Mouse (Mus musculus) E14TG2a.4 (cell line): ENCODE data around the gene Zmynd12.

ENCODE experiments used
- H3K27me3 ChIP-seq: 2 replicates; pipeline ENCODE4 v1.6.1; 2014; ENCODE audit warnings: low read length, control low read depth; ENCODE audit not compliant: insufficient read depth
- H3K36me3 ChIP-seq: 2 replicates; pipeline ENCODE4 v1.6.1; 2014; ENCODE audit warnings: low read length, control low read depth; ENCODE audit not compliant: insufficient read depth
- H3K4me1 ChIP-seq: replicated peaks from 2 replicates; pipeline ENCODE4 v1.6.1; 2014; ENCODE audit warnings: low read depth, low read length, control low read depth
- H3K4me3 ChIP-seq: replicated peaks from 2 replicates; pipeline ENCODE4 v1.5.1; 2014; ENCODE audit warnings: mild to moderate bottlenecking, low read length
- H3K9me3 ChIP-seq: 2 replicates; pipeline ENCODE4 v1.6.1; 2014; ENCODE audit warnings: low read length, control low read depth
- CTCF ChIP-seq: conservative IDR thresholded peaks from 2 replicates; pipeline ENCODE4 v1.5.1; 2014; ENCODE audit warnings: low read length
- NANOG ChIP-seq: IDR thresholded peaks from 2 replicates; pipeline ENCODE4 v1.6.1; 2014; ENCODE audit warnings: borderline replicate concordance, low read length, mixed read lengths
- POU5F1 ChIP-seq: IDR thresholded peaks from 2 replicates; pipeline ENCODE4 v1.6.1; 2014; ENCODE audit warnings: low read length, borderline replicate concordance

Gene Zmynd12

GRCm38 (mm10) chr4:119430678-119431077, 8.1 kb downstream of the Zmynd12 start:
- TF ChIP-seq CTCF (peak; percentile 34), NANOG (no peak)
- no peaks in the 10 kb centered on the region for H3K36me3 ChIP-seq
- H3K27me3 ChIP-seq: 0 out of 2 replicates have a peak, but pooled peaks cover 4% of the 10 kb centered on the region
- H3K9me3 ChIP-seq: peaks cover 3% of the 10 kb centered on the region
- no peaks in the 10 kb centered on the region for H3K4me1 ChIP-seq
- no peak overlapping the region for H3K4me3 ChIP-seq

GRCm38 (mm10) chr4:119437936-119438335, 15.3 kb downstream of the Zmynd12 start:
- H3K4me3 ChIP-seq: no peak overlapping the region
- no peaks in the 10 kb centered on the region for H3K36me3 ChIP-seq
- H3K4me1 ChIP-seq: peaks cover 30% of the 10 kb centered on the region
- 0 out of 2 replicates have a peak, but pooled peaks cover 4% of the 10 kb centered on the region for H3K27me3 ChIP-seq
- TF ChIP-seq CTCF (no peak), POU5F1 (no peak), NANOG (no peak)
- H3K9me3 ChIP-seq: peaks cover 7% of the 10 kb centered on the region

- H3K36me3 ChIP-seq: no peaks in the 10 kb centered on the region
- peaks cover 51% of the 10 kb centered on the region for H3K4me1 ChIP-seq
- no peaks in the 10 kb centered on the region for H3K9me3 ChIP-seq
- H3K4me3 ChIP-seq: peak overlapping the region; percentile 60; the same call in 1 of the 2 replicates
- TF ChIP-seq POU5F1 (no peak), NANOG (no peak), CTCF (no peak)
- H3K27me3 ChIP-seq: no peaks in the 10 kb centered on the region
Measured at GRCm38 (mm10) chr4:119441836-119442235, 19.2 kb downstream of the Zmynd12 start.

GRCm38 (mm10) chr4:119442539-119442938, 19.9 kb downstream of the Zmynd12 start:
- Histone ChIP-seq H3K4me3 (peak overlapping the region; percentile 60), H3K9me3 (no peaks in the 10 kb centered on the region), H3K4me1 (peaks cover 51% of the 10 kb centered on the region), H3K36me3 (no peaks in the 10 kb centered on the region), H3K27me3 (no peaks in the 10 kb centered on the region)
- no peak for TF ChIP-seq NANOG
- no peak for TF ChIP-seq POU5F1
- TF ChIP-seq CTCF: no peak

- Histone ChIP-seq H3K27me3 (peaks cover 13% of the 10 kb centered on the region), H3K36me3 (no peaks in the 10 kb centered on the region), H3K4me1 (peaks cover 28% of the 10 kb centered on the region), H3K9me3 (no peaks in the 10 kb centered on the region), H3K4me3 (no peak overlapping the region)
- TF ChIP-seq POU5F1 (no peak), NANOG (no peak), CTCF (no peak)
Measured at GRCm38 (mm10) chr4:119447261-119447660, 24.6 kb downstream of the Zmynd12 start.

GRCm38 (mm10) chr4:119447786-119448185, 25.2 kb downstream of the Zmynd12 start:
- Histone ChIP-seq H3K27me3 (peaks cover 13% of the 10 kb centered on the region), H3K36me3 (no peaks in the 10 kb centered on the region), H3K9me3 (no peaks in the 10 kb centered on the region), H3K4me1 (peaks cover 22% of the 10 kb centered on the region), H3K4me3 (no peak overlapping the region)
- TF ChIP-seq CTCF (no peak), POU5F1 (no peak), NANOG (no peak)

- TF ChIP-seq CTCF (no peak), POU5F1 (no peak), NANOG (no peak)
Measured at GRCm38 (mm10) chr4:119450436-119450835, 27.8 kb downstream of the Zmynd12 start.

GRCm38 (mm10) chr4:119453128-119453527, 30.5 kb downstream of the Zmynd12 start:
- Histone ChIP-seq H3K4me3 (no peak overlapping the region), H3K4me1 (peaks cover 11% of the 10 kb centered on the region), H3K9me3 (no peaks in the 10 kb centered on the region), H3K36me3 (no peaks in the 10 kb centered on the region), H3K27me3 (peaks cover 13% of the 10 kb centered on the region)
- no peak for TF ChIP-seq NANOG

More at GRCm38 (mm10) chr4:119450436-119450835, 27.8 kb downstream of the Zmynd12 start:
- H3K9me3 ChIP-seq: no peaks in the 10 kb centered on the region
- no peak overlapping the region for H3K4me3 ChIP-seq
- no peaks in the 10 kb centered on the region for H3K36me3 ChIP-seq
- H3K4me1 ChIP-seq: peaks cover 18% of the 10 kb centered on the region
- H3K27me3 ChIP-seq: peaks cover 13% of the 10 kb centered on the region

- Histone ChIP-seq H3K9me3 (no peaks in the 10 kb centered on the region), H3K4me1 (peaks cover 11% of the 10 kb centered on the region), H3K36me3 (no peaks in the 10 kb centered on the region), H3K27me3 (peaks cover 13% of the 10 kb centered on the region), H3K4me3 (no peak overlapping the region)
- no peak for TF ChIP-seq NANOG
- no peak for TF ChIP-seq CTCF
- no peak for TF ChIP-seq POU5F1
Measured at GRCm38 (mm10) chr4:119453533-119453932, 30.9 kb downstream of the Zmynd12 start.
